Mouse (Mus musculus) heart, postnatal 0 days (tissue): ENCODE data around the gene Mtfp1. TPM values are rescaled to one million over a fixed set of nuclear protein-coding genes. Genes with fewer than 3 reads are reported as not detected.

ENCODE experiments used
- ATAC-seq: fragments of 200-750 bp; cut with Nextera tagmentation; 2 replicates; pipeline ENCODE4 v1.8.0; 2017; ENCODE audit warnings: low read depth, moderate number of reproducible peaks, moderate library complexity; ENCODE audit not compliant: insufficient read depth
- DNase-seq: peaks from one replicate; pipeline ENCODE4 v3.0.0-alpha.2; 2016; ENCODE audit warnings: low spot score
- H3K27ac ChIP-seq: fragments of 300-500 bp; sonication (generic); 2 replicates; pipeline ENCODE4 v1.5.1; 2014; ENCODE audit warnings: low read depth, mild to moderate bottlenecking
- H3K27me3 ChIP-seq: fragments of 300-500 bp; sonication (generic); 2 replicates; pipeline ENCODE4 v1.6.1; 2014; ENCODE audit warnings: low read length, mixed read lengths; ENCODE audit not compliant: control insufficient read depth, insufficient read depth
- H3K36me3 ChIP-seq: fragments of 300-500 bp; sonication (generic); replicated peaks from 2 replicates; pipeline ENCODE4 v1.6.1; 2014; ENCODE audit warnings: low read length, mixed read lengths; ENCODE audit not compliant: control insufficient read depth, insufficient read depth
- H3K4me1 ChIP-seq: fragments of 300-500 bp; sonication (generic); 2 replicates; pipeline ENCODE4 v1.6.1; 2014; ENCODE audit warnings: antibody characterized with exemption; ENCODE audit not compliant: control insufficient read depth, insufficient read depth
- H3K4me2 ChIP-seq: fragments of 300-500 bp; sonication (generic); 2 replicates; pipeline ENCODE4 v1.6.1; 2014; ENCODE audit warnings: low read depth, mild to moderate bottlenecking, low read length, moderate library complexity
- H3K4me3 ChIP-seq: fragments of 300-500 bp; sonication (generic); 2 replicates; pipeline ENCODE4 v1.5.1; 2014; ENCODE audit warnings: low read depth, low read length
- H3K9ac ChIP-seq: fragments of 300-500 bp; sonication (generic); replicated peaks from 2 replicates; pipeline ENCODE4 v1.6.1; 2014; ENCODE audit warnings: low read depth, low read length, mixed read lengths
- H3K9me3 ChIP-seq: fragments of 300-500 bp; sonication (generic); replicated peaks from 2 replicates; pipeline ENCODE4 v1.6.1; 2016; ENCODE audit warnings: low read length; ENCODE audit not compliant: control insufficient read depth
- CTCF ChIP-seq: IDR thresholded peaks from 2 replicates; pipeline ENCODE4 v1.5.1; 2016; ENCODE audit warnings: antibody characterized with exemption, control low read depth, low read depth
- EP300 ChIP-seq: IDR thresholded peaks from 2 replicates; pipeline ENCODE4 v1.6.1; 2016; ENCODE audit warnings: antibody characterized with exemption, low read depth
- WGBS: fragments of 180-500 bp; shearing (Covaris S2); extraction: QIAGEN DNeasy Blood & Tissue Kit; methylation state at CpG from one replicate; pipeline ENCODE4 v1.1.7; 2014; 5-methylcytosine and 5-hydroxymethylcytosine counted together
- polyA plus RNA-seq: library from polyadenylated mRNA; unstranded; fragments of >200 nt; fragmentation: Nextera tagmentation; extraction: Ambion mirVana; gene quantifications from 2 replicates; pipeline ENCODE4 v1.2.1, GENCODE M21; 2015
- total RNA-seq: library from RNA; depleted of rRNA; stranded (reverse); fragments of >200 nt; gene quantifications from 2 replicates; pipeline ENCODE4 v1.2.3, GENCODE M21; 2014; ENCODE audit warnings: low replicate concordance

Gene Mtfp1
- total and polyA plus RNA-seq, 2 experiments from 2014 or later, result 57.8 to 64.0 TPM

- H3K27me3 ChIP-seq, result no peaks in the 10 kb centered on the region
- H3K36me3 ChIP-seq, result no peaks in the 10 kb centered on the region
- ATAC-seq, result no peak
- 10% methylated on average over 8 of the region's 8 CpGs for WGBS
- no peaks in the 10 kb centered on the region for H3K9me3 ChIP-seq
- TF ChIP-seq CTCF (no peak), EP300 (no peak)
- H3K4me3 ChIP-seq, result no peak overlapping the region
- no peaks in the 10 kb centered on the region for H3K4me1 ChIP-seq
- no peak overlapping the region for H3K9ac ChIP-seq
- H3K4me2 ChIP-seq, result no peak overlapping the region
- H3K27ac ChIP-seq, result no peak overlapping the region
- DNase-seq, result no peak
Observed at GRCm38 (mm10) chr11:4076633-4077032, 18.6 kb downstream of the Mtfp1 start.

- DNase-seq (no peak), ATAC-seq (no peak)
- Histone ChIP-seq H3K9ac (no peak overlapping the region), H3K27me3 (no peaks in the 10 kb centered on the region), H3K9me3 (no peaks in the 10 kb centered on the region), H3K36me3 (no peaks in the 10 kb centered on the region), H3K4me3 (no peak overlapping the region), H3K4me2 (no peak overlapping the region), H3K4me1 (no peaks in the 10 kb centered on the region), H3K27ac (no peak overlapping the region)
- no peak for TF ChIP-seq CTCF
- TF ChIP-seq EP300, result no peak
- 60% methylated on average over 1 of the region's 1 CpGs for WGBS
Observed at GRCm38 (mm10) chr11:4069664-4070063, 25.6 kb downstream of the Mtfp1 start.

- Histone ChIP-seq H3K4me2 (no peak within 1 kb of the TSS), H3K4me1 (no peaks in the 10 kb centered on the region), H3K36me3 (no peaks in the 10 kb centered on the region), H3K9ac (no peak within 1 kb of the TSS), H3K27me3 (no peaks in the 10 kb centered on the region), H3K9me3 (no peaks in the 10 kb centered on the region), H3K27ac (no peak within 1 kb of the TSS), H3K4me3 (no peak within 1 kb of the TSS)
- 41% methylated on average over 5 of the region's 5 CpGs for WGBS
- TF ChIP-seq EP300, result no peak
- no peak for TF ChIP-seq CTCF
- ATAC-seq, result no peak
- no peak for DNase-seq
Observed at GRCm38 (mm10) chr11:4064627-4065122, 30.6 kb downstream of the Mtfp1 start, which contains the start of gene Sec14l3. Sec14l3 (plus strand) TSS chr11:4064841.

GRCm38 (mm10) chr11:4062981-4063380 is 32.3 kb downstream of the Mtfp1 start:
- Histone ChIP-seq H3K9ac (no peak overlapping the region), H3K9me3 (no peaks in the 10 kb centered on the region), H3K4me3 (no peak overlapping the region), H3K4me2 (no peak overlapping the region), H3K4me1 (no peaks in the 10 kb centered on the region), H3K27ac (no peak overlapping the region), H3K27me3 (no peaks in the 10 kb centered on the region), H3K36me3 (no peaks in the 10 kb centered on the region)
- no peak for ATAC-seq
- 30% methylated on average over 6 of the region's 6 CpGs for WGBS
- no peak for DNase-seq
- TF ChIP-seq CTCF, result no peak
- no peak for TF ChIP-seq EP300

- Histone ChIP-seq H3K4me1 (no peaks in the 10 kb centered on the region), H3K27ac (no peak overlapping the region), H3K27me3 (no peaks in the 10 kb centered on the region), H3K9ac (no peak overlapping the region), H3K4me2 (no peak overlapping the region), H3K36me3 (no peaks in the 10 kb centered on the region), H3K4me3 (no peak overlapping the region), H3K9me3 (no peaks in the 10 kb centered on the region)
- DNase-seq, result no peak
- TF ChIP-seq EP300, result no peak
- ATAC-seq, result no peak
- WGBS, result 73% methylated on average over 4 of the region's 4 CpGs
Observed at GRCm38 (mm10) chr11:4062523-4062922, 32.7 kb downstream of the Mtfp1 start.

- H3K27me3 ChIP-seq, result no peaks in the 10 kb centered on the region
- no peak overlapping the region for H3K27ac ChIP-seq
- no peak for DNase-seq
- no peak overlapping the region for H3K4me3 ChIP-seq
- H3K4me2 ChIP-seq, result no peak overlapping the region
- no peaks in the 10 kb centered on the region for H3K36me3 ChIP-seq
- H3K9me3 ChIP-seq, result no peaks in the 10 kb centered on the region
- no peak for ATAC-seq
- TF ChIP-seq CTCF, result no peak
- no peak for TF ChIP-seq EP300
- H3K4me1 ChIP-seq, result no peaks in the 10 kb centered on the region
- WGBS, result 61% methylated on average over 5 of the region's 5 CpGs
- no peak overlapping the region for H3K9ac ChIP-seq
Observed at GRCm38 (mm10) chr11:4060866-4061575, 34.2 kb downstream of the Mtfp1 start.
